Mouse (Mus musculus) ZHBTc4 (cell line): Measurements from ENCODE around the gene Vmn1r218.
"Not testable (repeated sequence)": the region's sequence is repeated elsewhere in the genome, so short reads cannot be mapped to it uniquely, and the experiment has no call there.

Experiments
- DNase-seq: peaks from one replicate; pipeline ENCODE4 v3.0.0-alpha.2; 2011; ENCODE audit warnings: low read depth, low spot score

Gene Vmn1r218

GRCm38 (mm10) chr13:23133099-23133498, at the start of gene Vmn1r218:
Gene Vmn1r218 (plus strand): TSS chr13:23133155.
- DNase-seq: no peak

- no peak for DNase-seq
Measured at GRCm38 (mm10) chr13:23094386-23094785, 38.6 kb upstream of the Vmn1r218 start.

GRCm38 (mm10) chr13:23118126-23118525, 14.8 kb upstream of the Vmn1r218 start, which contains the start of gene Vmn1r217:
Gene Vmn1r217 (minus strand): TSS chr13:23118226.
- DNase-seq: not testable (repeated sequence)

- DNase-seq: no peak
Measured at GRCm38 (mm10) chr13:23120611-23121010, 12.3 kb upstream of the Vmn1r218 start.

DNA sequence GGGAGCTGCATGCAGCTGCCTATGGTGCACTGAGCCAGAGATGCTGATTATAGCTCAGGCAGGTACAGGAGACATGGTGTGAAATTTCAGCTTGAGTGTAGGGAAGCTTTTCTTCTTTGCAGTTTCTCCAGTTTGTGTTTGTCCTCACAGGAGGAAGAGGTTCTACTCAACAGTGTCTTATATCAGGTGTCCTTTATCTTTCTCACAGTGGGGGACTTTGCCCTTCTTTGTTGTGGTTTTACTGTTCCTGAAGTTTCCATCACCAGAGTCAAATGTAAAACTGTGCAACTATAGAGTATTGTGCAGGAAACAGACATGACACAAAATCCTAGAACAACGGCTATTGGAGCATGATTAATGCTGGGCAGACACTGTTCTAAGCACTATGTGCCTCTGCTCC, 546 bp downstream of the Vmn1r218 start:
- peak; percentile 33 for DNase-seq

DNA sequence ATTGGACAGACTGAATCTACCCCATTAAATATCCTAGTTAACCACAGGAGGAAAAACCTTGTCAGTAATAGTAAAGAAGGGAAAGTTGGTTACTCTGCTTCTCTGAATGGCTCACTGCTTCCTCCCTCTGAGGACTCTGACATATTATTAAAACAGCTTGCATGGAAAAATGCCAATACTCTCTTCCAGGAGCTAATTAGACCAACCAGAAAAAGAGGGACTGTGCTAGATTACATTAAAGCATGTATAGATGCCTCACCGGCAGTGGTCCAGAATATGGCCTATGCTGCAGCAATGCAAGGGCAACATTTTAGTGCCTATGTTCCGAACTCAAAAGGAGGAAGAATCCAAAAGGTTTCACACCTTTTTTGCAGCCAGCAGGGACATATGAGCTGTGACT, 5.9 kb downstream of the Vmn1r218 start:
- no peak for DNase-seq

DNA sequence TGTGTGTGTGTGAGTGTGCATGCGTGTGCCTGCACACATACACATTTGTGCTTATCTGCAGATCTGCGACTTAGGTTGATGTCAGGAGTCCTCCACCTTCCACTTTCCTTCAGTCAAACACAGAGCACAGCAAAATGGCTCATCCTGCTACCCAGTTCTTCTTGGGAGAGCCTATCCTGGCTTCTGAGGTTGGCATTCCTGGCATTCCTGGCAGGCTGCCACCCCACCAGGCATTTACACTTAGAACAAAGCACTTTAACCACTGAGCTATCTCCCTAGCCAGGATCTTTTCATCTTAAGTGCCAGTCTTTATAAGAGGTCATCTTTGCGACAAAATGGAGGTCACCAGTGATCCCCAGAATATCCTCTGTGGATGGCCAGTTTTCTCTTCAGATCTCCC, 24.9 kb downstream of the Vmn1r218 start:
- peak; percentile 77 for DNase-seq

GRCm38 (mm10) chr13:23159012-23159411, 26.1 kb downstream of the Vmn1r218 start, which contains the start of gene Vmn1r219:
Gene Vmn1r219 (plus strand): TSS chr13:23159312.
- no peak for DNase-seq

GRCm38 (mm10) chr13:23166471-23166870, 33.5 kb downstream of the Vmn1r218 start:
- not testable (repeated sequence) for DNase-seq

DNA sequence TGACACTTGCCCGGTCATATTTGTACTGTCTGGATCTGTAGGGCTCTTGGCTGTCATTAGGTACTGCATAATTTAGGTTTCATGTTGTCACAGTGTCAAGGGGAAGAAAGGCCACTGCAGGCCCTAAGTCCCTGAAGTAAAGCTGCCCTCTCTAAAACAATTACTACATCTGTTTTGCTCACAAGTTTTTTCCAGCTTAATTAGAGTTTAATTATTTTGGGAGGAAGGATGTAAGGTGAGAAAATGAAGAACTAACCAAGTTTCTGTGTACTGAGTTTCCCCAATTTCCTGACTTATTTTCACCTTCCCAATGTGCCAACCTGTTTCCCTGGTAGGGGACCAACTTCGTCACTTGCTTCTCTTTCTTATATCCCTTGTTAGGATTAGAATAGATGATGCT, 54.9 kb downstream of the Vmn1r218 start, which contains the start of gene Vmn1r220:
Gene Vmn1r220 (minus strand): TSS at position 101 of the 400 bp plus-strand sequence.
- DNase-seq: no peak
